Mouse (Mus musculus) MEL (cell line): Measurements from ENCODE around the gene Gm20431.

Experiments
- CTCF ChIP-seq, 3 experiments: IDR thresholded peaks in 2 of 3; conservative IDR thresholded peaks in 1 of 3; 2 replicates each; pipeline ENCODE4 v1.5.1; 2011 to 2012; ENCODE audit warnings: low read length in 3 of 3, low read depth in 2 of 3, mild to moderate bottlenecking in 2 of 3, improper control_type of control experiment in 1 of 3, inconsistent platforms in 1 of 3, mixed read lengths in 1 of 3, moderate library complexity in 1 of 3; ENCODE audit not compliant: control insufficient read depth in 1 of 3, insufficient read depth in 1 of 3, poor library complexity in 1 of 3, severe bottlenecking in 1 of 3
- E2F4 ChIP-seq: IDR thresholded peaks from 2 replicates; pipeline ENCODE4 v1.6.1; 2011; ENCODE audit warnings: low read depth, low read length, improper control_type of control experiment, borderline replicate concordance
- MYC ChIP-seq: IDR thresholded peaks from 2 replicates; pipeline ENCODE4 v1.6.1; 2011; ENCODE audit warnings: low read depth, mild to moderate bottlenecking, low read length, improper control_type of control experiment, moderate library complexity
- POLR2AphosphoS5 ChIP-seq: IDR thresholded peaks from 2 replicates; pipeline ENCODE4 v1.6.1; 2012; ENCODE audit warnings: low read depth, borderline replicate concordance, mild to moderate bottlenecking, inconsistent platforms, low read length, moderate library complexity, mixed read lengths
- RCOR1 ChIP-seq: IDR thresholded peaks from 2 replicates; pipeline ENCODE4 v1.6.1; 2012; ENCODE audit warnings: low read depth, mild to moderate bottlenecking, inconsistent platforms, low read length, improper control_type of control experiment

- no peak for TF ChIP-seq CTCF (IDR thresholded peaks at IDR 0.05 in 2 of 3, conservative IDR thresholded peaks at IDR 0.05 in 1 of 3; ENCODE audit: control insufficient read depth in 1 of 3, insufficient read depth in 1 of 3, low read depth in 2 of 3, low read length in 3 of 3, poor library complexity in 1 of 3, severe bottlenecking in 1 of 3)
- TF ChIP-seq POLR2AphosphoS5: no peak
- no peak for TF ChIP-seq E2F4
- no peak for TF ChIP-seq RCOR1
- no peak for TF ChIP-seq MYC
These were observed 96.0 kb downstream of the Gm20431 start for GRCm38 (mm10) chr2:167565312-167565656.
